Mouse (Mus musculus): ENCODE data around the gene Ptch2. TPM values are rescaled to one million over a fixed set of nuclear protein-coding genes. Genes with fewer than 3 reads are reported as not detected.

Gene Ptch2
- polyA plus RNA-seq, 1 experiment from 2014 or later: 26.8 TPM

DNA sequence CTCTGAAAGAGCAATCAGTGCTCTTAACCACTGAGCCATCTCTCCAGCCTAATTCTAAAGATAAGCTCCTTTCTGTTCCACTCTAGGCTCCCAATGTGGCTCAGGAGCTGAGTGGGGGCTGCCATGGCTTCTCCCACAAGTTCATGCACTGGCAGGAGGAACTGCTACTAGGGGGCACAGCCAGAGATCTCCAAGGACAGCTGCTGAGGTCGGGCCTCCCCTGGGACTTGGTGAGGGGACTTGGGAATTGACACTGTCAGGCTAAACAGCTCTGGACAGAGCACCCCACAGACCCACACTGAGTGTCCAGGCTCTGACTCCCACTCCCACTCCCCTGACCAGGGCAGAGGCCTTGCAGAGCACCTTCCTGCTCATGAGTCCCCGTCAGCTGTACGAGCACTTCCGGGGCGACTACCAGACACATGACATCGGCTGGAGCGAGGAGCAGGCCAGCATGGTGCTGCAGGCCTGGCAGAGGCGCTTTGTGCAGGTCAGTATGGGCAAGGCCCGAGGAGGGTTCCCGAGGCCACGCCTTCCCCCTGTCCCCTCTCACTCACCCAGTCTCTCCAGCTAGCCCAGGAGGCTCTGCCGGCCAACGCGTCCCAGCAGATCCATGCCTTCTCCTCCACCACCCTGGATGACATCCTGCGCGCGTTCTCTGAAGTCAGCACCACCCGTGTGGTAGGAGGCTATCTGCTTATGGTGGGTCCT is 12.1 kb downstream of the Ptch2 start:
- peaks cover 48% of the 10 kb centered on the region for H3K36me3 ChIP-seq
- 87% methylated on average over 18 of the region's 18 CpGs for WGBS
- H3K9me3 ChIP-seq: no peaks in the 10 kb centered on the region
- no peak for ATAC-seq (ENCODE audit: insufficient number of reproducible peaks, insufficient read depth, low FRiP score, low TSS enrichment, low read depth)
- H3K4me2 ChIP-seq: no peak overlapping the region
- peaks cover 28% of the 10 kb centered on the region for H3K4me1 ChIP-seq
- no peak overlapping the region for H3K4me3 ChIP-seq
- H3K9ac ChIP-seq: no peak overlapping the region
- no peak overlapping the region for H3K27ac ChIP-seq
- H3K27me3 ChIP-seq: no peaks in the 10 kb centered on the region; the same call in 1 of the 2 replicates

DNA sequence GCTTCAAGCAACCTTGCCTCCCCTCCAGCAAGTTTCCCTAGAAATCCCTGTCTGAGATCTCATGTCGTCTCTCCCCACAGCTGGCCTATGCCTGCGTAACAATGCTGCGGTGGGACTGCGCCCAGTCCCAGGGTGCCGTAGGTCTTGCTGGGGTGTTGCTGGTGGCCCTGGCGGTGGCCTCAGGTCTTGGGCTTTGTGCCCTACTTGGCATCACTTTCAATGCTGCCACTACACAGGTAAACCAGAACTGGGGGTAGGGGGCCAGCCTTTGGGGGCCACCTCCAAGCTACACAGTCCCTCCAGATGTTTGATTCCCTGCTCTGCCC is 12.6 kb downstream of the Ptch2 start:
- H3K4me3 ChIP-seq: no peak overlapping the region
- peaks cover 51% of the 10 kb centered on the region for H3K36me3 ChIP-seq
- no peak overlapping the region for H3K4me2 ChIP-seq
- H3K27me3 ChIP-seq: no peaks in the 10 kb centered on the region; the same call in 1 of the 2 replicates
- H3K9ac ChIP-seq: no peak overlapping the region
- H3K27ac ChIP-seq: no peak overlapping the region
- H3K4me1 ChIP-seq: peaks cover 25% of the 10 kb centered on the region
- WGBS: 93% methylated on average over 6 of the region's 6 CpGs
- no peak for ATAC-seq (ENCODE audit: insufficient number of reproducible peaks, insufficient read depth, low FRiP score, low TSS enrichment, low read depth)
- H3K9me3 ChIP-seq: no peaks in the 10 kb centered on the region

GRCm38 (mm10) chr4:117109330-117109729 is 13.5 kb downstream of the Ptch2 start:
- WGBS: 93% methylated on average over 25 of the region's 25 CpGs
- Histone ChIP-seq H3K9me3 (no peaks in the 10 kb centered on the region), H3K4me2 (no peak overlapping the region), H3K27ac (no peak overlapping the region), H3K4me1 (peaks cover 16% of the 10 kb centered on the region), H3K9ac (no peak overlapping the region), H3K36me3 (peaks cover 58% of the 10 kb centered on the region), H3K4me3 (no peak overlapping the region), H3K27me3 (no peaks in the 10 kb centered on the region; the same call in 1 of the 2 replicates)
- ATAC-seq (ENCODE audit: insufficient number of reproducible peaks, insufficient read depth, low FRiP score, low TSS enrichment, low read depth): no peak

DNA sequence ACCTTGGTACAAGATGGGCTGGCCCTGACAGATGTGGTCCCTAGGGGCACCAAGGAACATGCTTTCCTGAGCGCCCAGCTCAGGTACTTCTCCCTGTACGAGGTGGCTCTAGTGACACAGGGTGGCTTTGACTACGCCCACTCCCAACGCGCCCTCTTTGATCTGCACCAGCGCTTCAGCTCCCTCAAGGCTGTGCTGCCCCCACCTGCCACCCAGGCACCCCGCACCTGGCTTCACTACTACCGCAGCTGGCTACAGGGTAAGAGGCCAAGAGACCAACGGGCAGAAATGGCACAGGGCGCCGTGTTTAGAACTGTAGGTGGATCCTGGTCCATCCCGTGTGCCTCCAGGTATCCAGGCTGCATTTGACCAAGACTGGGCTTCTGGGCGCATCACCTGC is 14.4 kb downstream of the Ptch2 start:
- peaks cover 62% of the 10 kb centered on the region for H3K36me3 ChIP-seq
- no peak overlapping the region for H3K4me2 ChIP-seq
- no peak for ATAC-seq (ENCODE audit: insufficient number of reproducible peaks, insufficient read depth, low FRiP score, low TSS enrichment, low read depth)
- no peak overlapping the region for H3K27ac ChIP-seq
- WGBS: 90% methylated on average over 13 of the region's 13 CpGs
- H3K4me3 ChIP-seq: no peak overlapping the region
- no peak overlapping the region for H3K9ac ChIP-seq
- peaks cover 7% of the 10 kb centered on the region for H3K4me1 ChIP-seq
- no peaks in the 10 kb centered on the region for H3K27me3 ChIP-seq
- H3K9me3 ChIP-seq: no peaks in the 10 kb centered on the region

DNA sequence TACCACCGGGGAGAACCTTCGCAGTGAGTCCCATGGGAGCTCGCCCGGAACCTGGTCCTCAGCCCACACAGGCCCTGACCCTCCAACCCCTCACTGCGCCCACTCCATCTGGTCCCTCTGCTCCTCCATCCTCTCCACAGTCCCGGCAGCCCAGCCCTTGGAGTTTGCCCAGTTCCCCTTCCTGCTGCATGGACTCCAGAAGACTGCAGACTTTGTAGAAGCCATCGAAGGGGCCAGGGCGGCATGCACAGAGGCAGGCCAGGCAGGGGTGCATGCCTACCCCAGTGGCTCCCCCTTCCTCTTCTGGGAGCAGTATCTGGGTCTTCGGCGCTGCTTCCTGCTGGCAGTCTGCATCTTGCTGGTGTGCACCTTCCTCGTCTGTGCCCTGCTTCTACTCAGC is 15.1 kb downstream of the Ptch2 start:
- Histone ChIP-seq H3K9me3 (no peaks in the 10 kb centered on the region), H3K9ac (no peak overlapping the region), H3K4me3 (no peak overlapping the region), H3K36me3 (peaks cover 60% of the 10 kb centered on the region), H3K27ac (no peak overlapping the region), H3K27me3 (no peaks in the 10 kb centered on the region), H3K4me2 (no peak overlapping the region), H3K4me1 (no peaks in the 10 kb centered on the region; the same call in 1 of the 2 replicates)
- no peak for ATAC-seq (ENCODE audit: insufficient number of reproducible peaks, insufficient read depth, low FRiP score, low TSS enrichment, low read depth)
- WGBS: 90% methylated on average over 11 of the region's 11 CpGs

DNA sequence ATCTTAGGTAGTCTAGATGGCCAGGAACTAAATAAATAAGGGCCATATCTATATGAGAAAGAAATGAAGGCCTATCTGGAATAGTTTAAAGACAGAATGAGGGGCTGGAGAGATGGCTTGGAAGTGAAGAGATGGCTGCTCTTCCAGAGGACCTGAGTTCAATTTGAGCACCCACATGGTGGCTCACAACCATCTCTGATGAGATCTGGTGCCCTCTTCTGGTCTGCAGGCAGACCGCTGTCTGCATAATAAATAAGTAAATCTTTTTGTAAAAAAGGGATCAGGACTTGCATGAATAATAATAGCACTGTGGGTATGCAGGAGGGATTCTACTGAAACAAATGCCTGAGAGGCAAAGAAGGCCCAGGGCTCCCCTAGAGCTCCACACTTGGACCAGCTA is 17.4 kb downstream of the Ptch2 start:
- no peak overlapping the region for H3K9ac ChIP-seq
- peaks cover 53% of the 10 kb centered on the region for H3K36me3 ChIP-seq
- no peak overlapping the region for H3K4me2 ChIP-seq
- ATAC-seq (ENCODE audit: insufficient number of reproducible peaks, insufficient read depth, low FRiP score, low TSS enrichment, low read depth): no peak
- 77% methylated on average over 1 of the region's 1 CpGs for WGBS
- no peaks in the 10 kb centered on the region for H3K4me1 ChIP-seq
- H3K9me3 ChIP-seq: no peaks in the 10 kb centered on the region
- no peaks in the 10 kb centered on the region for H3K27me3 ChIP-seq
- H3K27ac ChIP-seq: no peak overlapping the region
- H3K4me3 ChIP-seq: no peak overlapping the region

- Histone ChIP-seq H3K4me3 (no peak overlapping the region), H3K36me3 (peaks cover 31% of the 10 kb centered on the region), H3K4me2 (no peak overlapping the region), H3K9ac (no peak overlapping the region), H3K9me3 (no peaks in the 10 kb centered on the region), H3K27ac (no peak overlapping the region), H3K4me1 (peaks cover 5% of the 10 kb centered on the region), H3K27me3 (no peaks in the 10 kb centered on the region)
- 75% methylated on average over 5 of the region's 5 CpGs for WGBS
- no peak for ATAC-seq (ENCODE audit: insufficient number of reproducible peaks, insufficient read depth, low FRiP score, low TSS enrichment, low read depth)
Measured at GRCm38 (mm10) chr4:117115592-117115991, 19.7 kb downstream of the Ptch2 start.

DNA sequence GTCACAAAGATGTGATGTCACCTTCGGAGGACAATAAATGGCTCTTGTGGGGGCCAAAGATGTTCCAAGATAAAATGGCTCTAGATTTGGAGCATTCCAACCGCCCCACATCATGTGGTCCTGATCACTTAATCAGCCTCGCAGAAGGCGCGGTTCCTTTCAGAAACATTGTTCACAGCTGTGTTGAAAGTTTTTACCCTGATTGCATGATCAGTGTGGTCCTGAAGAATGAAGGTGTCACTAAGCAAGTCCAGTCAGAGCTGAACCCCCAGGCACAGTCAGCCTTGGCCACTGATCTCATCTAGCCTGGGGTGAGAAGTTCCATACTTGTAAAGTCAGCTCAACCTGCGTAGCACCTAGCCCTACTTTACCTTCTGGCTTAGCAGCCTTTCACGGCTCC is 22.1 kb downstream of the Ptch2 start:
- no peak overlapping the region for H3K4me2 ChIP-seq
- ATAC-seq (ENCODE audit: insufficient number of reproducible peaks, insufficient read depth, low FRiP score, low TSS enrichment, low read depth): no peak
- peaks cover 10% of the 10 kb centered on the region for H3K4me1 ChIP-seq
- no peak overlapping the region for H3K27ac ChIP-seq
- peaks cover 19% of the 10 kb centered on the region for H3K36me3 ChIP-seq
- 86% methylated on average over 7 of the region's 7 CpGs for WGBS
- H3K27me3 ChIP-seq: no peaks in the 10 kb centered on the region
- H3K9ac ChIP-seq: no peak overlapping the region
- H3K4me3 ChIP-seq: no peak overlapping the region
- no peaks in the 10 kb centered on the region for H3K9me3 ChIP-seq

GRCm38 (mm10) chr4:117119636-117120035 is 23.8 kb downstream of the Ptch2 start:
- peaks cover 4% of the 10 kb centered on the region; the same call in 1 of the 2 replicates for H3K36me3 ChIP-seq
- no peaks in the 10 kb centered on the region for H3K27me3 ChIP-seq
- peak overlapping the region; percentile 99 for H3K4me2 ChIP-seq
- peak overlapping the region; percentile 76 for H3K9ac ChIP-seq
- 77% methylated on average over 5 of the region's 5 CpGs for WGBS
- H3K4me3 ChIP-seq: peak overlapping the region; percentile 73
- no peaks in the 10 kb centered on the region for H3K9me3 ChIP-seq
- peak overlapping the region; percentile 89; the same call in 1 of the 2 replicates for H3K27ac ChIP-seq
- no peak for ATAC-seq (ENCODE audit: insufficient number of reproducible peaks, insufficient read depth, low FRiP score, low TSS enrichment, low read depth)
- peaks cover 14% of the 10 kb centered on the region for H3K4me1 ChIP-seq

DNA sequence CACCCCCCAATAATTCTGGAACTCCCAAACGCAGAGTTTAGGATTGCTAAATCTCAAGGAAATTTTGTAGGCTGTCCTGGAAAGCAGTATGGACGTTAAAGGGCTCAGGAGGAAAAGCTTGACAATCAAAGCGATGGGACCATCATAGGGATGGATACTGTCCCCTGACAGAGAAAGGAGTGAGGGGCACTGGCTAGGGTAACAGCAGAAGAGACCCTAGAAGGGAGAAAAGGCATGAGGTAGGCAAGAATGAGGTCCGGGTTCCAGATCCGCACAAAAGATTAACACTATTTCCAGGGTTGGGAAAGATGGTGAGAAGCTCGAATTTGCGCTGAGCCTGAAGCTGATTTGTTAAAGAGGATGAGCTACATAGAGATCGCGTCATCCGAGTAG is 24.2 kb downstream of the Ptch2 start:
- Histone ChIP-seq H3K9ac (peak overlapping the region; percentile 76), H3K27me3 (no peaks in the 10 kb centered on the region), H3K4me1 (peaks cover 18% of the 10 kb centered on the region), H3K36me3 (peaks cover under 1% of the 10 kb centered on the region; the same call in 1 of the 2 replicates), H3K4me2 (peak overlapping the region; percentile 99), H3K4me3 (peak overlapping the region; percentile 73), H3K9me3 (no peaks in the 10 kb centered on the region), H3K27ac (peak overlapping the region; percentile 89)
- 4% methylated on average over 10 of the region's 10 CpGs for WGBS
- no peak for ATAC-seq (ENCODE audit: insufficient number of reproducible peaks, insufficient read depth, low FRiP score, low TSS enrichment, low read depth)

- peak; percentile 89 for ATAC-seq (ENCODE audit: insufficient number of reproducible peaks, insufficient read depth, low FRiP score, low TSS enrichment, low read depth)
- peak overlapping the region; percentile 73 for H3K4me3 ChIP-seq
- WGBS: under 1% methylated on average over 69 of the region's 69 CpGs
- H3K27ac ChIP-seq: peak overlapping the region; percentile 89
- H3K9me3 ChIP-seq: no peaks in the 10 kb centered on the region
- H3K27me3 ChIP-seq: no peaks in the 10 kb centered on the region
- H3K36me3 ChIP-seq: no peaks in the 10 kb centered on the region
- H3K4me1 ChIP-seq: peaks cover 25% of the 10 kb centered on the region
- H3K9ac ChIP-seq: peak overlapping the region; percentile 76
- H3K4me2 ChIP-seq: peak overlapping the region; percentile 99
Measured at GRCm38 (mm10) chr4:117120445-117121414, 24.9 kb downstream of the Ptch2 start.
